Mouse (Mus musculus) c-Kit-positive CD71-negative TER-119-negative erythroid progenitor cells, embryonic 14.5 days (primary cell): ENCODE data around the gene Fbxw14.
"Not testable (repeated sequence)": the region's sequence is repeated elsewhere in the genome, so short reads cannot be mapped to it uniquely, and the experiment has no call there.

Experiments
- DNase-seq: peaks from one replicate; pipeline ENCODE4 v3.0.0-alpha.2; 2013; ENCODE audit warnings: low read depth

Gene Fbxw14

DNA sequence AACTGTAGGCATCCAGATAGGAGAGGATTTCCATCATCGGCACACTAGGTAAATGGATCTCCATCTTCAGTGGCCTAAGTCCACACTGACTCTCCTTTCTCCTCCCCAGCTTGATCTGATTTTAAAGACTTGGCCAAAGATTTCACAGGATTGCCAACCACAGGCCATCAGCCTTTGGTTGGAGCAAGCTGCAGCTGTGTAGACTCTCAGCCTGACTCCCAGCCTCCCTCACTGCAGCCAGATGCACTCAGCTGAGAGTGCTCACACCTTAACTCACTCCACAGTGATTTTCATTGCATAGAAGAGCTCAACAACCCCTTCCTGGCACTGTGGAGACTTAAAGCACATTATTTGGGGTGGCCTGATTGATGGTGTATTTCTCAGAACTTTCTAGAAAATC is at the start of gene Fbxw14:
TSS of gene Fbxw14 (minus strand) at position 101 of the 400 bp plus-strand sequence.
- DNase-seq = not testable (repeated sequence)

DNA sequence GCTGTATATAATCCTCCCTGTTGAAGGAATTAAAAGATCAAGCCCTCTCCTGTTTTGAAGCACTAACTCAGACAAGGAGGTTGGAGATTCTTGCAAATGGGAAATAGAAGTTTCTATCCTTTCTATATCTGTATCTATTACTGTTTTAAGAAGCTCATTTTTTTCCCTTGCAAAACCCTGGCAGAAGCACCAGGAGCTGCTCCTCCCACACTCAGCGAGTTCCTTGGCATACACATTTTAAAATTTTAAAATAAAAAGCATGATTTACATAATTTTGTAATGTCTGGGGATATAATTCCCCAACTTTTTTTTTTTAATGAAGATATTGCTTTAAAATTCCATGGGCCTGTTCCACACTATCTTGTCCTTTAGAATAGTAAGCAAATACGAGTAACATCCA is 24.4 kb downstream of the Fbxw14 start:
- DNase-seq = no peak

GRCm38 (mm10) chr9:109234654-109235053 is 52.8 kb downstream of the Fbxw14 start, which contains the start of gene Fbxw20:
Gene Fbxw20 (minus strand): TSS chr9:109234754.
- no peak for DNase-seq
